Mouse (Mus musculus) MEL (cell line): ENCODE data around the gene Edn2.

Experiments
- CTCF ChIP-seq, 3 experiments: IDR thresholded peaks in 2 of 3; conservative IDR thresholded peaks in 1 of 3; 2 replicates each; pipeline ENCODE4 v1.5.1; 2011 to 2012; ENCODE audit warnings: low read length in 3 of 3, low read depth in 2 of 3, mild to moderate bottlenecking in 2 of 3, improper control_type of control experiment in 1 of 3, inconsistent platforms in 1 of 3, mixed read lengths in 1 of 3, moderate library complexity in 1 of 3; ENCODE audit not compliant: control insufficient read depth in 1 of 3, insufficient read depth in 1 of 3, poor library complexity in 1 of 3, severe bottlenecking in 1 of 3
- MAZ ChIP-seq: IDR thresholded peaks from 2 replicates; pipeline ENCODE4 v1.6.1; 2012; ENCODE audit warnings: low read depth, mild to moderate bottlenecking, inconsistent platforms, low read length, improper control_type of control experiment

GRCm38 (mm10) chr4:120150345-120150920 is 10.6 kb upstream of the Edn2 start:
- no peak for TF ChIP-seq CTCF (IDR thresholded peaks at IDR 0.05 in 2 of 3, conservative IDR thresholded peaks at IDR 0.05 in 1 of 3; ENCODE audit: control insufficient read depth in 1 of 3, insufficient read depth in 1 of 3, low read depth in 2 of 3, low read length in 3 of 3, poor library complexity in 1 of 3, severe bottlenecking in 1 of 3)
- TF ChIP-seq MAZ: no peak
